Mouse (Mus musculus) neural tube, embryonic 10.5 days (tissue): ENCODE results near the gene Dgkh.

ENCODE experiments used
- DNase-seq: peaks from one replicate; pipeline ENCODE4 v3.0.0-alpha.2; 2017; ENCODE audit warnings: low spot score; ENCODE audit errors: extremely low spot score

Gene Dgkh

DNA sequence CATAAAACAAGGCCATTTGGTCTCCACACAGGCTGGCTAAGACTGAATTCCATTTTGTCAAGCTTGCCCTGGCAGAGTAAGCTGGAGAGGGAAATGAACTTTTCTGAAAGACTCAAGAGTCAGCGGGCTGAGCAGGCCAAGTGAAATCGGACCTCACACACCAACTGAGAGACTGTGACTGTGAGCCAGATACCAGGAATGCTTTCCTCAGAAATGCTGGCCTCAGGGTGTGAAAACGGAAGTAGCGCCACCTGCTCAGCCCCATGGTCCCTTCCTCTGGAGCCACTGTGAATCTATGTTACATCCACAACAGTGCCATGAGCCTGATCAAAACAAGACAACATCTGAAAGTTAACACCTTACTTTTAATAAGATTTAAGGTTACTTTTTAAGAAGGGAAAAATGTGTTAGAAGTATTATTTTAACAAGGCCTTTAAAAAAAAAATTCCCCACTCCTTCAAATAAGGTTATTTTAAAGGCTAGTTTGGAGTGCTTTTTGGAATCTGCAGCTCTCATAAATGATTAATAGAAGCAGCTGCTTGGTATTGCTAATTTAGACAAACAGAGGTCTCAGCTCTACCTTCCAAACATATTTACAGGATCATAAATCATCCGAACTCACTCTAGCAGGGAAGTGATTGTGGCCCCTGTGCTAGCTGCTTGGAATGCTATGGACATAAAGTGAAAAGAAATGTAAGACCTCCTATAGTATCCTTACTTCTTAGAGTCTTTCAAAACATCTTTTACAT is 193.8 kb downstream of the Dgkh start:
- peak; percentile 34 for DNase-seq

DNA sequence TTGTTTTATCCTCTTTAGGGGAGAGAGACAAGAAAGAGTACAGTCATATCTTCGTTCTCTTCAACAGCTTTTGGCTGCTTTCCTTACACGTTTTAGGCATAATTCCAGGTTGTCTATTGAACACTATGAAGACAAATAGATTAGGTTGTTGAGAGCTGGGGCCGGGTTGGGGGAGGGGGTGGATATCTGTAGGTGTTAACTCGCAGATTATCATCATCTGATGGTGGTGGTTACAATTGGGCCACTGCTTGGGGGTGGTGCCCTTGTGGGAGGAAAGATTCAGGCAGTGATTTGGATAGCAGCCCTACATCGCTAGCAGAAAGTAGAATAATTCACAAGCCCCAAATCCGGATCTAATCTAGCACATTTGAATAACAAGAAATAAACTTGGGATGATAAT is 195.0 kb downstream of the Dgkh start:
- no peak for DNase-seq

DNA sequence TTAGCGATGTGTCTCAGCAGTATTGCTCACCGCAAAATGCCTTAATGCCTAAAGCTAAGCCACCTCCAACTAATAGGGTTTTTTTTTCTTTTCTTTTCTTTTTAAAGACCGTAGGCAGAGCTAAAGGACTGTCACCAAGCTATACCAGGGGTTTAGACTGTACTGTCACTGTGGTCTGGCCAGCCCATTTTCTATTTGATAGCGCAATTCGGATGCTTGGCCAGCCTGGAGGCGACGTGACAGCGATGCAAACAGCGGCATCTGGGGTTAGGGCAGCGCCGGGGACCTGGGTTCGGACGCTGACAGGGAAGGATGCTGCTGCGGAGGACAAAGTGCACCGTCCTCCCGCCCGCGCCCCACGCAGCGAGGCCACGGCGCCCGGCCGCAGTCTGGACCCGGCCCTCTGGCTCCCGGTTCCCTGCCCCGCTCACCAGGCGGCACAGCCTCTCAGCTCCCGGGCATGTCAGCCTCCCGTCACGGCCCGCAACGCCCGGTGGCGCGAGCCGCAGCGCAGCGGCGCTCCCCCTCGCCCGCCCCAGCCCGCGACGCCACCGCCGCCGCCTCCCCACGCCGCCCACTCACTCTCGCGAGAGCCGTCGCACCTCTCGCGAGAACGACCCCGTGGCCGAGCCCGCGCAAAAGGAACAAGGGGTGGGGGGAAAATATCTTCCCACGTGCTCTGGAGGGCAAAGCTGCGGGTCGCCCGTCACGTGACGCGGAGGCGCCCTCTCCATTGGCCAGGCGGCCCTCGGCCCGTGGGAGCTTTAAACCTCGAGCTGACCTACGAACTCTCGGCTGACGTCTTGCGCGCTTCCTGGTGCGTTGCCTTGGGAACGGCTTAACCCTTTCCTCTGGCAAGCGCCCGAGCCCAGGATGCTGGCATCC is 196.1 kb downstream of the Dgkh start, which contains the start of gene Akap11:
Gene Akap11, minus strand, starts transcription at position 528 of the 885 bp plus-strand sequence.
- peak; percentile 95 for DNase-seq

DNA sequence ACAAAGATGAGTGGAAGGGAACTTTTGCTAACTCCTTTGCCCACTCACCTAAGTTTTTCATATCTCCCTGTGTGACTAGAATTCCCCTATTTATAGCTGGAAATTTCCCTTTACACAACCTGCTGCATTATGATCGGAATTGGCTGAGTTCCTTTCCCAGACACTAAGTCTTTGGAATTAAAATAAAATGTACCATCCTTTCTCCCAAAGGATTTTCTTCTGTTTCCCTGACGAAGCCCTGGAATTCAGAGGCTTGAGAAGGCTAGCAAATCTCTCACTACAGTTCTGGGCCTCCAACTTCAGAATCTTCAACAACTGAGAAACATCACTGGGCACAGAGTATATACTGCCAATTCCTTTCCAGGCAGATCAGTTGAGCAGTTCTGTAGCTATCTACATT is 197.2 kb downstream of the Dgkh start:
- no peak for DNase-seq

DNA sequence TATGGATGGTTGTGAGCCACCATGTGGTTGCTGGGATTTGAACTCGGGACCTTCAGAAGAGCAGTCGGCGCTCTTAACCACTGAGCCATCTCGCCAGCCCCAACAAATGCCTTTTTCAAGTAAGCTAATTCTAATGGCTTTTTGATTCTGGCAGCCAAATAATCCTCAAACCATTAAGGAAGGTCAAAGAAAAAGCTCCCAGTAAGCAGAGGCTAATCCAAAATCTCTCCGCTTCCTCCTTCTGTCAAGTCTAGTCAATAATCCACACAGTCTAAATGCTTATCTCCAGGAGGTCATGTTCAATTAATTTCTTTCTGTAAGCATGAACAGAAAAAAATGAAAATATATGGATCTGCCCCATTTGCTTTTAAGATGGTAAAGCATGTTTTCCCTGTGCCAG is 197.9 kb downstream of the Dgkh start:
- no peak for DNase-seq

DNA sequence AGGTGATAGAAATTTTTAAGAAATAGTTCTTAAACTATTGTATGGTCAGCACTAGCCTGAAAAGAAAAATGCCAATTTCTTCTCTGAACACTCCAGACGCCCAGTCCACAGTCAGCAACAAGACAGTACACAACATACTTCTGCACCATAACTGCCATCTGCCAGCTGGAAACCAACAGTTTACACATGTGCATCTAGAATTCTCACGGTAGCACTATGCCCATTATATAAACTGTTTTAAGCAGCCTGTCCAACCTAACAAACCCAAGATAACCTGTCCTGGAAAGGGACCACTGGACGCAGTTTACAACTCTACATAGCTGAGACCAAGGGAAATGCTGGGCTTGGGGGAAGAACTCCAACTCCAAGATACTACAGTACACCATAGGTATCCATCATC is 198.9 kb downstream of the Dgkh start:
- DNase-seq, result no peak

DNA sequence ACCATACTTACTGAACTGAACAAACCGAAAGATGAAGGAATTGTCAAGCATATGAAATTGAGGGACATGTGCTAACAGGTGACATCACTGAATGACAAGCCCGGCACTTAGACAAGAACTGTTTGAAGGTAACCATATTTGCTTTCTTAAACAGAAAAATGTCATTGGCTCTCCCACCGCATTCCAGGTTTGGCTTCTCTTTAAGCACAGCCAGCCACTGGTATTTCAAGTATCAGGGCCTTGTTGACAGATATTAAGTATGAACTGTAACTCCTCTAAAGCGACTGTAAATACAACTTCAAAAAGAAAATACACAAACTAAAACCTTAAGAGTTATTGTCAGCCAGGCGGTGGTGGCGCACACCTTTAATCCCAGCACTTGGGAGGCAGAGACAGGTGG is 200.2 kb downstream of the Dgkh start:
- no peak for DNase-seq

DNA sequence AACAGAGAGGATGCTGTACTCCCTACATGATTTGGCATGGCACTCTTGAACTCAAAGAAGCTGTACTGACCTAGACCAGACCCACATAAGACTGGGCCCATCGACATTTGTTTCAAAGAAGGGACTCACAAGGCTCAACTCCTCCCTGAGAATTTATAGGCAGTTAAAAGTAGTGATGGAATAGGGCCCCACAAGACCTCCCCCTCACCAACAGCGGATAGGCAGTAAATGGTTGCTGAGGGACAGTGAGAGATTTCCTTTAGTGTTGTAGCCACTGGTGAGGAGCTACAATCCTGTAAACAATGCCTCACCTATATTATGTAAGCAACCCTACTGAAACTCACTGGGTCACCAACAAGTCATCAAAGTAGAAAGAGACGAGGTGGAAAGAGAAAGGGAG is 202.3 kb downstream of the Dgkh start:
- no peak for DNase-seq

DNA sequence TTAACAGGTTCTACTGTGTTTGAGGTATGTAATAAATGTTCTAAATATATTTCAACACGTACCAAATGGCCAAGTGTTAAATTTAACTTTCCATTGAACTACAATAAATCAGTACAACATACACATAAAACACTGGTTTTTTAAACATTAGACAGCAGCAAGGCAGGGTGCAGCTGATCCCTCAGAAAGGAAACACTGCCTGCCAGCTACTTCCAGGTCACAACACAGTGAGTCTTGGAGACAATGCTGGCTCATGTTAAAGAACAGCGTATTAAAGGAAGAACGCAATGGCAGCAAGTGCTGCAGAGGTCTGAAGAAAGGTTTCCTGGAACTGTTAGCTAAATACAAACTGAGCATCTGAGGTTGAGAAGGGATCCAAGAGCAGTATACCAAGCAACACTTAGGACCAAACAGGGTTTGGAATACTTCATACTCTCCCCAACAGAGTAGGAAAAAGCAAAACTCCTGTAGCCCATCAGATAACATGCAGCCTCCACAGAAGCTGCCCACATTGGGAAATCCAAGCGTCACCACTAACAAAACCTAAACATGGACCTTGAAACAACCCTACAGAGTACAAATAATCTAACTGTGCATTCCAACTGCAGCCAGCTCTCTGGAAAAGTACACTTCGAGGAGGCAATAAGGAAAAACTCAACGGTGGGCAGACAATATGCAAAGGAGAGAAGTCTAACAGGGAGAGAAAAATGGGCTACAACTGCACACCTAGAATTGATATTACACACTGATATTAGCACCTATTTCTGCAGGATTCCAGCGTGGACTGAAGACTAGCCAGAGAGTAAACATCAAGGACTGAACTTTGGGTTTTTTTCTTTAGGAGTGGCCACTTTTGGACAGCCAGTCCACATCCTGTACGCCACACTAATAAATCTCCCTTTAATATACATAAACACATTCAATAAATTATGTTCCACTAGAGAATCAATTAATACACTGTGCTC is 203.8 kb downstream of the Dgkh start:
- DNase-seq, result no peak

DNA sequence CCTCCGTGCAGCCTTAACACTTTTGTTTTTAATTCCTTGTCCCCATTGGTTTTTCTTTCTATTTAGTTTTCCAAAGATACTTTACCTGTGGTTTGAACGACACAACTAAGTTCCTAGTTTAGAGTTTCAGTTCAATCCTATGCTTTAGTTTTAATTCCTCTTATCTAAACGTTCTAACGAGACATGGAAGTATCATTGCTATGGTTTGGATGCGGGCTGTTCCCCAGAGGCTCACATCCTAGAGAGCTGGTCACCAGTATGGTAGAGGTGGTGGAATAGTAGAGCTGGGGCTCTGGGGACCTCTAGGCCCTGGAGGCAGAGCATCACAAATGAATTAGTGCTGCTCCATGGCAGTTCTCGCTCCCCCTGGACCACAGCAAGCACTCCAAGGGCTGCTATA is 205.7 kb downstream of the Dgkh start:
- no peak for DNase-seq

DNA sequence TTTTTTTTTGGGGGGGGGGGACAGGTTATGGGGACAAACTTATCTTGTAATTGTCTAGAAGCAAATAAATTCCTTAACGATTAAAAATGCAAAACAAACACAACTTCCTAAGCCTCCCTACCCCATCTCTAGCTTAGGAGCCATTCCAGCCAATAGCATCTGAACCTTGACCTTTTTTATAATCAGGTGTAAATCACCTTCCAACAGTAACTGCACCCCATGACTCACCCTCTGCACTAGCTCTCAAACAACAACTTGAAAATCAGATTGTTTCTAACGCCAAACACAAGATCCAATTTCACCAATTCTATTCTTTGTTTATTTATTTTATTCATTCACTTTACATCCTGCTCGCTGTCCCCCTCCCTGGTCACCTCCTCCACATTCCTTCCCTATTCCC is 206.1 kb downstream of the Dgkh start:
- DNase-seq, result no peak

DNA sequence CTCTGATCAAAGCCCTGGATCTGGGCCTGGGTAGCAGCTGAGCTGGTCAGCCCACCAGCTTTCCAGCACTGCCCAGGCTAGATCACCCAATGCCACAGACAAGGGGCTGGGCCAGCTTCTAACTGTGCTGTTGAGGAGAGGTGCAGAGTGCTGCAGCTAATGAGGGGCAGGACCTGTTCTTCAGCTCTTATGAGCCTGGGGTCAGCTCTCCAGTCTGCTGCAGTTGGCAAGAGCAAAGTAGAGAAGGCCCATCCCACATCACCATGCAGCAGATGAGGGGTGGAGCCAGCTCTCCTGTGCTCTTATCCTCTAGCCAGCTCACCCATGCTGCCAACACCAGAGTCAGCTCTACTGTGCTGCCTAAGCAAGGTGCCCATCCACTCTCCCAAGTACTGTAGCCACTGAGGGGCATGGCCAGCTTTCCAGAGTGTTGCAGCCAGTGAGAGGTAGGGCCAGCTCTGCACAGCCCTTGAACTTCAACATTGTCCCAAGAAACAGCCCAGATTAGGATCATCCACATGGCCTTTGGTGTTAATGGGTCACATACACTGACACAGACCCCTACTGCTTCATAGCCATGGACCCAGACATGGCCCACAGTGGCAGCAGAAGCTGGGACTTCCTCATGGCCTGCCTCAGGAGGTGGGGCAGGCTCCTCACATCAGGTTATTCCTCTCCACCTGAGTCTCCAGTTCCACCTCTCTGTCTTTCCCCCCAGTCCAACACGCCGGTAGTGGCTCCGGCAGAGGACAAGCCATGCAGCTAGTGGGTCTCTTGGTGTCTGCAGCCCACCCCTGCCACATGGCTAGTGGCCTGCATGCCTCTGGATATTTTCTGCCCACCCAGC is 206.7 kb downstream of the Dgkh start:
- DNase-seq, result no peak

DNA sequence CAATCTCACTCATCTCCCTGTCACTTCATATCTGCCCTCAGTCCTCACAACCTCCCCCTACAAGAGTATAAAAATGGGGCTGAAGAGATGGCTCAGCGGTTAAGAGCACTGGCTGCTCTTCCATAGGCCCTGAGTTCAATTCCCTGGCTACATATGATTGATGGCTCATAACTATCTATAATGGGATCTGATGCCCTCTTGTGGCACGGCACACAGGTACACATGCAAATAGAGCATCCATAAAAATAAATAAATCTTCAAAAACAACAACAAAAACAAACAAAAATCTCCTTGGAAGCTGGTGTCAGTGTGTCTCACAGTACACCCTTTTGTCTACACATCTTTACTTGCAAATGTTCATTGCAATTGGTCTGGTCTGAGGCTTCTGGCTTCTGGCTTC is 207.5 kb downstream of the Dgkh start:
- no peak for DNase-seq

DNA sequence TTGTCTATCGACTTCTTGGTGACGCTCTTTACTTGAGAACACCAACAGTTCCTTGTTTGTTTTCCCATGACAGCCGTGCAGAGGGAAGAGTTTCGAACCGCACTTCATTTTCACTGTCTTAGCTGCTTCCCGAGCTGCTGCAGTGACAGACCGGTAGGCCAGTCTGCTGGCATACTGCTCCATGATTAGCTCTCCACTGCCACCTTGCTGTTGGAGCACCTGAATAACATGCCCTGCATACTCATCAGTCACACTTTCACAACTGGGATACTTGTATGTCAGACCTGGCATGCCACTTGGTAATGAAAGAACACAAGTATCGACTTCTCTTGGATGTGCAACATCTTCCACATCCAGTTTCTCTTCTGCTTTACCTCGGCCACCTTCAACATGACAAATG is 221.9 kb downstream of the Dgkh start:
- no peak for DNase-seq

DNA sequence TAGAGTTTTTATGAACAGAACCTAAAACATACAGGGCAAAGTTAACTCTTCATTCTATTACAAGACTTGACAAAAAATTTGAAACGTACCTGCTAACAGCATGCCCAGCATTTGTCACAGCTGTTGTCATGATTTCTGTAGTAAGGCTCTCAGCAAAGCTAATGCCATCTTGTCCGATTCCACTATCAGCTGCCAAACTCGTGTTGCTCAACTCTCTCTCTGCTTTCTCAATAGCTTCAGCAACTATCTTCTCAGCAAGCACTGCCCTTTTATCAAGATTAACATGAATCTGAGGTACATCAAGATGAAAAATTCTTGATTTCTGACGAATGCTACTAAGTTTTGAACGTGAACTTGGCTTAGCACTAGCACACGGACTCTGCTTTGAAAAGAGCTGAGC is 222.8 kb downstream of the Dgkh start:
- DNase-seq, result no peak
